Mouse (Mus musculus) CH12.LX (cell line): ENCODE data around the gene Lrig2. TPM values are rescaled to one million over a fixed set of nuclear protein-coding genes. Genes with fewer than 3 reads are reported as not detected.

Experiments used
- DNase-seq: peaks from one replicate; pipeline ENCODE4 v3.0.0-alpha.2; 2013; ENCODE audit errors: extremely low read depth
- H3K27ac ChIP-seq: 2 replicates; pipeline ENCODE4 v1.5.1; 2012; ENCODE audit warnings: low read depth, mild to moderate bottlenecking, control low read depth, moderate library complexity; ENCODE audit not compliant: insufficient read depth
- H3K27me3 ChIP-seq: replicated peaks from 2 replicates; pipeline ENCODE3; 2012; ENCODE audit warnings: inconsistent platforms
- H3K36me3 ChIP-seq, 2 experiments: replicated peaks in 1 of 2; 2 replicates each; pipeline versions ENCODE3 to v1.6.1; 2012; ENCODE audit warnings: inconsistent platforms in 1 of 2, low read length in 1 of 2, mild to moderate bottlenecking in 1 of 2, mixed read lengths in 1 of 2, moderate library complexity in 1 of 2; ENCODE audit not compliant: control insufficient read depth in 1 of 2, insufficient read depth in 1 of 2
- H3K4me1 ChIP-seq, 2 experiments: 2 replicates each; pipeline ENCODE4 v1.6.1; 2012; ENCODE audit warnings: inconsistent platforms in 1 of 2, moderate library complexity in 1 of 2; ENCODE audit not compliant: insufficient read depth in 2 of 2, control insufficient read depth in 1 of 2
- H3K4me2 ChIP-seq: 2 replicates; pipeline ENCODE4 v1.6.1; 2012; ENCODE audit warnings: low read depth, mild to moderate bottlenecking, control low read depth; ENCODE audit not compliant: poor library complexity, insufficient read depth, severe bottlenecking
- H3K4me3 ChIP-seq, 3 experiments: fragments of 150-350 bp in 1 of 3; sonication (generic) in 1 of 3; replicated peaks in 1 of 3; 2 replicates each; pipeline versions ENCODE3 to v1.5.1; 2011 to 2012; ENCODE audit warnings: low read depth in 2 of 3, low read length in 2 of 3, mild to moderate bottlenecking in 2 of 3, moderate library complexity in 2 of 3, control low read depth in 1 of 3, improper control_type of control experiment in 1 of 3, inconsistent platforms in 1 of 3, mixed read lengths in 1 of 3; ENCODE audit not compliant: poor library complexity in 1 of 3
- H3K79me2 ChIP-seq: replicated peaks from 2 replicates; pipeline ENCODE4 v1.6.1; 2012; ENCODE audit warnings: mild to moderate bottlenecking, moderate library complexity; ENCODE audit not compliant: control insufficient read depth, poor library complexity, insufficient read depth, severe bottlenecking; ENCODE audit errors: extremely low read depth
- H3K9ac ChIP-seq: 2 replicates; pipeline ENCODE4 v1.6.1; 2012; ENCODE audit warnings: low read depth, mild to moderate bottlenecking, control low read depth, moderate library complexity; ENCODE audit not compliant: insufficient read depth
- H3K9me3 ChIP-seq: replicated peaks from 2 replicates; pipeline ENCODE3; 2012; ENCODE audit warnings: low read length, inconsistent platforms, mixed read lengths
- BHLHE40 ChIP-seq: IDR thresholded peaks from 2 replicates; pipeline ENCODE4 v1.6.1; 2011; ENCODE audit warnings: mild to moderate bottlenecking, low read depth, low read length, improper control_type of control experiment
- CHD1 ChIP-seq: IDR thresholded peaks from 2 replicates; pipeline ENCODE4 v1.6.1; 2012; ENCODE audit warnings: low read depth, low read length, improper control_type of control experiment, inconsistent platforms
- CHD2 ChIP-seq: IDR thresholded peaks from 2 replicates; pipeline ENCODE4 v1.6.1; 2011; ENCODE audit warnings: low read length, improper control_type of control experiment
- CTCF ChIP-seq, 2 experiments: IDR thresholded peaks in 1 of 2; conservative IDR thresholded peaks in 1 of 2; 2 replicates each; pipeline ENCODE4 v1.5.1; 2011 to 2012; ENCODE audit warnings: low read depth in 2 of 2, low read length in 2 of 2, improper control_type of control experiment in 1 of 2, inconsistent platforms in 1 of 2, mild to moderate bottlenecking in 1 of 2, moderate library complexity in 1 of 2
- E2F4 ChIP-seq: IDR thresholded peaks from 2 replicates; pipeline ENCODE4 v1.6.1; 2011; ENCODE audit warnings: low read depth, low read length, improper control_type of control experiment; ENCODE audit not compliant: insufficient replicate concordance
- ELF1 ChIP-seq: IDR thresholded peaks from 2 replicates; pipeline ENCODE4 v1.6.1; 2014; ENCODE audit warnings: low read depth, mild to moderate bottlenecking, inconsistent platforms, low read length, improper control_type of control experiment
- ETS1 ChIP-seq: conservative IDR thresholded peaks from 2 replicates; pipeline ENCODE4 v1.6.1; 2012; ENCODE audit warnings: low read depth, mild to moderate bottlenecking, inconsistent platforms, low read length, improper control_type of control experiment, moderate library complexity
- GABPA ChIP-seq: IDR thresholded peaks from 2 replicates; pipeline ENCODE4 v1.6.1; 2012; ENCODE audit warnings: low read depth, low read length, improper control_type of control experiment, inconsistent platforms; ENCODE audit not compliant: insufficient replicate concordance
- HCFC1 ChIP-seq: IDR thresholded peaks from 2 replicates; pipeline ENCODE4 v1.6.1; 2012; ENCODE audit warnings: low read depth, mild to moderate bottlenecking, inconsistent platforms, low read length, improper control_type of control experiment
- IRF4 ChIP-seq: IDR thresholded peaks from 2 replicates; pipeline ENCODE4 v1.6.1; 2014; ENCODE audit warnings: low read depth, mild to moderate bottlenecking, inconsistent platforms, low read length, improper control_type of control experiment
- JUND ChIP-seq: conservative IDR thresholded peaks from 2 replicates; pipeline ENCODE4 v1.6.1; 2011; ENCODE audit warnings: low read depth, low read length, improper control_type of control experiment
- KAT2A ChIP-seq: IDR thresholded peaks from 2 replicates; pipeline ENCODE4 v1.6.1; 2012; ENCODE audit warnings: low read length, improper control_type of control experiment, inconsistent platforms; ENCODE audit not compliant: insufficient replicate concordance
- MAFK ChIP-seq: IDR thresholded peaks from 2 replicates; pipeline ENCODE4 v1.6.1; 2011; ENCODE audit warnings: low read length, improper control_type of control experiment; ENCODE audit not compliant: insufficient replicate concordance
- MAX ChIP-seq: IDR thresholded peaks from 2 replicates; pipeline ENCODE4 v1.6.1; 2011; ENCODE audit warnings: low read length, improper control_type of control experiment
- MAZ ChIP-seq: IDR thresholded peaks from 2 replicates; pipeline ENCODE4 v1.6.1; 2012; ENCODE audit warnings: low read depth, mild to moderate bottlenecking, inconsistent platforms, low read length, improper control_type of control experiment, moderate library complexity
- MEF2A ChIP-seq: IDR thresholded peaks from 2 replicates; pipeline ENCODE4 v1.6.1; 2014; ENCODE audit warnings: low read depth, mild to moderate bottlenecking, inconsistent platforms, low read length, improper control_type of control experiment, borderline replicate concordance
- MXI1 ChIP-seq: IDR thresholded peaks from 2 replicates; pipeline ENCODE4 v1.6.1; 2011; ENCODE audit warnings: mild to moderate bottlenecking, low read depth, low read length, improper control_type of control experiment
- NELFE ChIP-seq: IDR thresholded peaks from 2 replicates; pipeline ENCODE4 v1.6.1; 2011; ENCODE audit warnings: low read depth, low read length, improper control_type of control experiment
- PAX5 ChIP-seq: IDR thresholded peaks from 2 replicates; pipeline ENCODE4 v1.6.1; 2012; ENCODE audit warnings: low read length, inconsistent platforms, mixed read lengths
- POLR2A ChIP-seq: IDR thresholded peaks from 2 replicates; pipeline ENCODE4 v1.6.1; 2011; ENCODE audit warnings: low read depth, mild to moderate bottlenecking, improper control_type of control experiment, low read length
- POLR2AphosphoS2 ChIP-seq: IDR thresholded peaks from 2 replicates; pipeline ENCODE4 v1.6.1; 2011; ENCODE audit warnings: low read depth, low read length, improper control_type of control experiment
- RAD21 ChIP-seq: IDR thresholded peaks from 2 replicates; pipeline ENCODE4 v1.6.1; 2011; ENCODE audit warnings: low read depth, mild to moderate bottlenecking, low read length, improper control_type of control experiment, moderate library complexity
- RCOR1 ChIP-seq: conservative IDR thresholded peaks from 2 replicates; pipeline ENCODE4 v1.6.1; 2012; ENCODE audit warnings: low read depth, mild to moderate bottlenecking, inconsistent platforms, low read length, improper control_type of control experiment
- SIN3A ChIP-seq: IDR thresholded peaks from 2 replicates; pipeline ENCODE4 v1.6.1; 2012; ENCODE audit warnings: low read length, improper control_type of control experiment, inconsistent platforms
- SMC3 ChIP-seq: IDR thresholded peaks from 2 replicates; pipeline ENCODE4 v1.6.1; 2011; ENCODE audit warnings: low read depth, low read length, improper control_type of control experiment
- TBP ChIP-seq: conservative IDR thresholded peaks from 2 replicates; pipeline ENCODE4 v1.6.1; 2011; ENCODE audit warnings: low read depth, low read length, improper control_type of control experiment
- TCF12 ChIP-seq: IDR thresholded peaks from 2 replicates; pipeline ENCODE4 v1.6.1; 2014; ENCODE audit warnings: low read depth, mild to moderate bottlenecking, inconsistent platforms, low read length, improper control_type of control experiment
- UBTF ChIP-seq: IDR thresholded peaks from 2 replicates; pipeline ENCODE4 v1.6.1; 2012; ENCODE audit warnings: low read depth, mild to moderate bottlenecking, inconsistent platforms, low read length, improper control_type of control experiment, moderate library complexity
- USF1 ChIP-seq: IDR thresholded peaks from 2 replicates; pipeline ENCODE4 v1.6.1; 2014; ENCODE audit warnings: low read depth, mild to moderate bottlenecking, inconsistent platforms, low read length, improper control_type of control experiment
- USF2 ChIP-seq: conservative IDR thresholded peaks from 2 replicates; pipeline ENCODE4 v1.6.1; 2011; ENCODE audit warnings: low read depth, low read length, improper control_type of control experiment
- ZKSCAN1 ChIP-seq: IDR thresholded peaks from 2 replicates; pipeline ENCODE4 v1.6.1; 2012; ENCODE audit warnings: low read depth, inconsistent platforms, low read length, improper control_type of control experiment, borderline replicate concordance
- ZMIZ1 ChIP-seq: IDR thresholded peaks from 2 replicates; pipeline ENCODE4 v1.6.1; 2012; ENCODE audit warnings: low read depth, mild to moderate bottlenecking, inconsistent platforms, low read length, improper control_type of control experiment
- ZNF384 ChIP-seq: IDR thresholded peaks from 2 replicates; pipeline ENCODE4 v1.6.1; 2012; ENCODE audit warnings: low read depth, low read length, improper control_type of control experiment, inconsistent platforms
- dilution Hi-C: fragments of 300-500 bp; cut with MboI; formaldehyde crosslinking; loops from 2 replicates; pipeline ENCODE4 v1.14.3; 2020; ENCODE audit warnings: low sequenced_read_pairs; ENCODE audit not compliant: extremely low pct_unique_long_range_greater_than_20kb, extremely low pct_ligation_motif_present
- in situ Hi-C: fragments of 300-500 bp; cut with MboI; formaldehyde crosslinking; loops from 3 replicates; pipeline ENCODE4 v1.14.3; 2019; ENCODE audit warnings: low sequenced_read_pairs, low pct_ligation_motif_present, low pct_unique_long_range_greater_than_20kb, mixed read lengths
- polyA plus RNA-seq: library from polyadenylated mRNA; unstranded; fragments of >175 nt; gene quantifications from 2 replicates; pipeline ENCODE4 v1.2.1, GENCODE M21; 2012; ENCODE audit warnings: low read depth; ENCODE audit not compliant: insufficient read length
- total RNA-seq, 2 experiments: library from RNA; depleted of rRNA; stranded (reverse); fragments of 300-350 nt in 1 of 2; fragments of >200 nt in 1 of 2; gene quantifications; 2 replicates each; pipeline ENCODE4 v1.2.3; 2012 to 2014

Gene Lrig2
- total and polyA plus RNA-seq, 3 experiments, result 2.8 to 5.4 (median 5.1) TPM

DNA sequence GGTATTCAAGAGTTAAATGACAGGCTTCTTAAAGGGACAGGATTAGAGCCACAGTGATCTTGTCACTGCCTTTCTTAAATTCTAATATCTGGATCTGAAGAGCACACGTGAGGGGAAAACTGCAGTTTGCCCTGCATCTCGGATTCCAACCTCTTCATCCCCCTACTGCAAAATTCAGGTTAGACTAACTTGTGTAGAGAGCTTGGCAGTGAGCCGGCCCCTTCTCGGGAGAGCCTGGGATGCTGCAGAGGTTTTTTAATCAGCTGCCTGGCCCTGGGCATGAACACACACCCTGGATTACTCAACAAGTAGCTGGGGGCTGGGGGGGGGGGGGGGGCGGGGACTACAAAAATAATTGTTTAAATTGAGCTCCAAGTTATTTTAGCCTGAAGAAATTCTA is 69.4 kb downstream of the Lrig2 start:
- H3K4me2 ChIP-seq, result no peak overlapping the region
- no peak overlapping the region for H3K9ac ChIP-seq
- dilution Hi-C loops, result no loop called here

DNA sequence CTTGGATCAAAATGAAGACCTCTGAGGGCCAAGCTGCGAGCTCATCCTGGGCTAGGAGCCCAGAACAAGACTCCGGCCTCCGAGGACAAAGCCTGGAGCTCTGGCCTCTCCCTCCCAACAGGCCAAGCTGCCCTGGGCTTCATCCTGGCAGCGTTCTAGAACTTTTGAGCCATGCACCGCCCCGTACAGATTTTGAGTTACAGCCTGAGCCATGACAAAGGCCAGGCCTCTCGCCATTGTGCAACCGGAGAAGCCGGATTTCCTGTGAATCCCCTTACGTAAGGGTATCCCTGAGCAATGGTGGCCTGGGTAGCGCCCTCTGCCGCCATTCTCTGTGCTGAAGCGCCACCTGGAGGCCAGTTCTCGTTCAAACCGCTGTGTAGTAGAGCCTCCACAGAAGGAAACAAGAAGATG is 69.8 kb downstream of the Lrig2 start:
- Histone ChIP-seq H3K4me2 (no peak overlapping the region), H3K4me1 (peaks cover 0 to 15% of the 10 kb centered on the region in 2 experiments; a peak in 2 of 4 replicates), H3K4me3 (peak overlapping the region in 1 of 3 experiments; percentile 37), H3K27ac (no peak overlapping the region), H3K9me3 (no peaks in the 10 kb centered on the region), H3K79me2 (no peaks in the 10 kb centered on the region), H3K27me3 (no peaks in the 10 kb centered on the region), H3K36me3 (no peaks in the 10 kb centered on the region), H3K9ac (no peak overlapping the region)
- in situ Hi-C loops (loop anchor here (10.0 to 25.0 kb wide), 2 partner anchors 243 to 430 kb away; no protein-coding TSS in a partner anchor), dilution Hi-C loops (no loop called here)
- peak; percentile 89 for DNase-seq
- TF ChIP-seq PAX5, result no peak
- no peak for TF ChIP-seq TBP
- no peak for TF ChIP-seq ZKSCAN1
- TF ChIP-seq ZMIZ1, result no peak
- no peak for TF ChIP-seq USF2
- no peak for TF ChIP-seq JUND
- 0 out of 2 replicates have a peak, but pooled peaks have one; percentile 22 for TF ChIP-seq TCF12
- TF ChIP-seq POLR2A, result no peak
- TF ChIP-seq GABPA, result no peak
- no peak for TF ChIP-seq UBTF
- no peak for TF ChIP-seq CHD2
- TF ChIP-seq POLR2AphosphoS2, result no peak
- no peak for TF ChIP-seq MAZ
- TF ChIP-seq MAFK, result no peak
- TF ChIP-seq MXI1, result no peak
- TF ChIP-seq RAD21, result peak; percentile 95
- TF ChIP-seq SMC3, result peak; percentile 90
- TF ChIP-seq ELF1, result peak; percentile 76
- TF ChIP-seq HCFC1, result peak; percentile 56
- no peak for TF ChIP-seq CHD1
- TF ChIP-seq RCOR1, result no peak
- TF ChIP-seq SIN3A, result no peak
- no peak for TF ChIP-seq IRF4
- no peak for TF ChIP-seq ZNF384
- TF ChIP-seq USF1, result no peak
- TF ChIP-seq MEF2A, result peak; percentile 41; the same call in 1 of the 2 replicates
- TF ChIP-seq ETS1, result peak; percentile 18; the same call in 1 of the 2 replicates
- peak; percentile 71 for TF ChIP-seq NELFE
- TF ChIP-seq BHLHE40, result no peak
- TF ChIP-seq MAX, result no peak
- TF ChIP-seq KAT2A, result no peak
- TF ChIP-seq CTCF (conservative IDR thresholded peaks at IDR 0.05 in 1 of 2, IDR thresholded peaks at IDR 0.05 in 1 of 2; ENCODE audit: low read depth in 2 of 2, low read length in 2 of 2), result peak; percentile 28 to 99; a peak in 3 of 4 replicates

More for the DNA sequence above, 69.4 kb downstream of the Lrig2 start:
- in situ Hi-C loops, result loop anchor here (10.0 to 25.0 kb wide), 2 partner anchors 242 to 430 kb away; no protein-coding TSS in a partner anchor
- no peak overlapping the region for H3K27ac ChIP-seq
- no peak for DNase-seq
- H3K79me2 ChIP-seq, result no peaks in the 10 kb centered on the region
- no peaks in the 10 kb centered on the region for H3K36me3 ChIP-seq
- H3K4me1 ChIP-seq, result peaks cover 0 to 15% of the 10 kb centered on the region in 2 experiments; a peak in 2 of 4 replicates
- no peaks in the 10 kb centered on the region for H3K27me3 ChIP-seq
- TF ChIP-seq ZKSCAN1, result no peak
- no peak for TF ChIP-seq ELF1
- no peak for TF ChIP-seq MEF2A
- TF ChIP-seq ZNF384, result no peak
- no peak for TF ChIP-seq E2F4
- H3K4me3 ChIP-seq, result no peak overlapping the region
- no peaks in the 10 kb centered on the region for H3K9me3 ChIP-seq
